Mouse (Mus musculus) CD4-positive, CD25-positive, alpha-beta regulatory T cell (primary cell): ENCODE measurements around the gene Pdrg1. TPM values are rescaled to one million over a fixed set of nuclear protein-coding genes. Genes with fewer than 3 reads are reported as not detected.

Experiments
- polyA plus RNA-seq: library from polyadenylated mRNA; unstranded; fragments of 100-300 nt; shearing (Covaris generic); gene quantifications from one replicate; pipeline ENCODE4 v1.2.1, GENCODE M21; 2017

Pdrg1 gene
- 171 TPM for polyA plus RNA-seq

GRCm38 (mm10) chr2:153014758-153015593 is at the start of gene Pdrg1:
TSS of gene Pdrg1 (minus strand) at chr2:153015427.

GRCm38 (mm10) chr2:153031126-153032082 is 16.2 kb upstream of the Pdrg1 start, which contains the start of gene Xkr7:
TSS of gene Xkr7 (plus strand) at chr2:153031852.

DNA sequence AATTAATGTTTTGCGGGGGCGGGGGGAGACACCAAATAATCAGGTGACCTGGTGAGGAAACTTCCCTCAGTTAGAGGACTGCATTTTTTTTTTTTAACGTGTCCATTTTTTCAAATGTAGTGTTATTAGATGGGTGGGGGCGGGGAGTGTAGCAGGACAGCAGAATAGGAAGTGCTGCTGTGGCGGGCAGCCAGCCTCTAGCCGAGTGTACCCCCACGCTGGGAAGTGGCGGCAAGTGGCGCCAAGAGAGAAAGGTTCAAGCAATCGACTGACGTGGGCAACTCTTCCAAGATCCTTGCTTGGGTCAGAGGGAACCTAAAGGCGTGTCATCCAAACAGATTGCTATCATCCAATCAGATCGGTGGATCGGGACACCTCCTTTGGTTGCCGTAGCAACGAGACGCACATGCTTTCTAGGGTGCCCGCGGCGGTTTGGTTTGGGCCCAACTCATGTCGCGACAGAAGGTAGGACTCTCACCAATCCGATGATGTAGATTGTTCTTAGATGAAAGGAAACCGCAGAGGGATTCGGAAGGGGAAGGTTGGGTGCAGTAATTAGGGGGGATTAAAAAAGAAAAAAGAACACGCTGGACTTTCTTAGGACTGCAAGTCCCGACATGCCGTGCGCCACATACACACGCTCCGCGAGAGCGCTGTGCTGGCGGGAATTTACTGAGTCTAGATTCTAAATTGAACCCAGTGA is 53.0 kb downstream of the Pdrg1 start, which contains the start of gene Ttll9:
TSS of gene Ttll9 (plus strand) at position 395 of the 703 bp plus-strand sequence.

Other genes with a start within 250 kb of the Pdrg1 start
- 67.2 TPM for gene Bcl2l1, start 183.7 kb downstream of the Pdrg1 start, polyA plus RNA-seq
- 2.8 TPM for gene Tpx2, start 167.5 kb downstream of the Pdrg1 start, polyA plus RNA-seq
- not detected for gene Mylk2, start 104.1 kb downstream of the Pdrg1 start, polyA plus RNA-seq
- not detected for gene Foxs1, start 82.2 kb downstream of the Pdrg1 start, polyA plus RNA-seq
- not detected for gene Dusp15, start 63.7 kb downstream of the Pdrg1 start, polyA plus RNA-seq
- 0.60 TPM for gene Ttll9, start 52.9 kb downstream of the Pdrg1 start, polyA plus RNA-seq
- not detected for gene Xkr7, start 16.4 kb upstream of the Pdrg1 start, polyA plus RNA-seq
- not detected for gene Ccm2l, start 50.5 kb upstream of the Pdrg1 start, polyA plus RNA-seq
- 1.0 TPM for gene Hck, start 93.0 kb upstream of the Pdrg1 start, polyA plus RNA-seq
- gene Tm9sf4, start 145.9 kb upstream of the Pdrg1 start, polyA plus RNA-seq: 53.7 TPM
- 39.7 TPM for gene Tspyl3, start 210.0 kb upstream of the Pdrg1 start, polyA plus RNA-seq
- 21.4 TPM for gene Plagl2, start 226.0 kb upstream of the Pdrg1 start, polyA plus RNA-seq
- gene Pofut1, start 226.1 kb upstream of the Pdrg1 start, polyA plus RNA-seq: 22.2 TPM